Mouse (Mus musculus) heart, postnatal 14 days (tissue): ENCODE data around the gene Zswim7. TPM values are rescaled to one million over a fixed set of nuclear protein-coding genes. Genes with fewer than 3 reads are reported as not detected.
A peak's percentile ranks its signal among the peaks of the same experiment; 100 is the strongest.
"Not testable (repeated sequence)": the region's sequence is repeated elsewhere in the genome, so short reads cannot be mapped to it uniquely, and the experiment has no call there.

ENCODE experiments used
- DNase-seq, 2 experiments: peaks; one replicate each; pipeline ENCODE4 v3.0.0; 2021 to 2022
- intact Hi-C: fragments of 180-260 bp; cut with DNase I; formaldehyde crosslinking; loops from one replicate; pipeline ENCODE4 v1.15.1; 2025
- long read RNA-seq, 2 experiments: library from polyadenylated mRNA; stranded (forward); transcript quantifications; one replicate each; pipeline ENCODE4 v2.0.0; 2021
- total RNA-seq, 2 experiments: library from RNA; stranded (reverse); gene quantifications; 2 replicates each; pipeline ENCODE4 v1.2.3; 2021

The Zswim7 gene
- 10 to 100 TPM; 12.6 to 13.2 TPM for total RNA-seq
- long read RNA-seq, experiment 1, partial matches to known transcripts, result 0 of 4 reads
- long read RNA-seq, experiment 1, other reads (novel, unspliced or antisense), result 2 of 4 reads
- long read RNA-seq, experiment 2, transcript Zswim7-201 (5 exons, 732 nt), result major isoform, 7 of 10 reads
- long read RNA-seq, experiment 2, partial matches to known transcripts, result 0 of 10 reads
- long read RNA-seq, experiment 2, other reads (novel, unspliced or antisense), result 3 of 10 reads

DNA sequence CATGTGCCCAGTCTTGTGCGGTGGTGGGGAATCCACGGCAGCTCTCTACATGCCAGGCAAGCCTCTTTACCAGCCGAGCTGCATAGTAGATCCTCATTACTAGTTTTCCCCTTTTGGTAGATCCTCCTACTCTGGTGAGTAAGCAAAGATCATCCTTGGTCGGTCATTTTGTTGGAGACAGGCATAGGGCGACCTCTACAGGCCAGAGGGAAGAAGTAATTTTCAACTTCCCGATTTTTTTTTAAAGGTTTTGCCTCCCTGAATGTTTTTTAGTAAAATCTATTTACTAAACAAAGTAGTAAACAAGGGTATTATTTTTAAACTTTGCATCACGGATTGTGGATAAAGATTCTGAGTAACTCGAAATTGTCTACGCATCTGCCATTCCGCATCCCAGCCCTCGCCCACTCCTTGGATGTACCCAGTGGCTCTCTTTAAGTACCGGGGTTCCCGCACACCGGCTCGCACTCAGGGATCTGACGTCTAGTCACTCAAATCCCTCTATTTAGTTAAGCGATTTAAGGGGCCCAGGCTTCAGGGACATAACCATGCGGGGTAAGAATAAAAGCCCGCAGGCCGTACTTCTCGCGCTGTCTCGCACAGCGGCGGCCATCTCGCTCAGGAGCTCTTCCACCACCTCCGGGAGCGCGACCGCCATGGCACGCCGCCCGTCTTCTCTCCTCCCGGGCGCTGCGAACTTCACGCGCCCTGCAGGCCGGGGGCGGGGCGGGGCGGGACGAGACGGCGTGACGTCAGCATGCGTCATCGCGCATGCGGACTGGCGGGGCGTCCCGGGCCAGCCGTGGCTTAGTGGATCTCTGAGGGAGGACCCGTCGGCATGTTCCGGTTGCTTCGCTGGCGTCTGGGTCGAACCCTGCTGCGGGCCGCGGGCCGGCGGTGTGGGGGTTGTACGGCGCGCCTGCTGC lies at the start of gene Zswim7, which contains the start of gene Ttc19:
Gene Zswim7, minus strand, starts transcription at position 701 of the 926 bp plus-strand sequence.
Gene Ttc19, plus strand, starts transcription at position 799 of the 926 bp plus-strand sequence.
- intact Hi-C loops, result loop anchor here (1.0 to 5.0 kb wide), 3 partner anchors 154 to 354 kb away; no protein-coding TSS in a partner anchor

DNA sequence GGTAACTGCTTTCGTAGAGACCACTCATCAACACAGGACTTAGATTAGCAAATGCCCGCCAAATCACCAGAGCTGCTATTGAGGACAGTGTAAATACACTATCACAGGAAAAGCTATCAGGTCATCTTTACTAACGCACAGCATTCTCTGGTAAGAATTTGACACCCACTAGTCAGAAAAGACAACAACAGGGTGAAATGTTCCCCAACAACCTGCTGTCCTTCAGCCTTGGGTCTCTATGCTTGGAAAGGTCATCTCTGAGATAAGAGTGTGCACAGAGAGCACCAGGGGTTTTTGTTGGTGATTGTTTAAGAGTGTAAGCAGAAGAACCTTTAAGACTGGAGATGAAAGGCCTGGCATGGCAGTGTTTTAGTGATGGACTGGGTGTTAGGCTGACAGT lies 42.5 kb upstream of the Zswim7 start:
- no peak for DNase-seq
- intact Hi-C loops, result loop anchor here (5.0 kb wide), 1 partner anchor 49 kb away; no protein-coding TSS in a partner anchor

More for the DNA sequence above, at the start of gene Zswim7, which contains the start of gene Ttc19:
- peak; percentile 96 for DNase-seq

DNA sequence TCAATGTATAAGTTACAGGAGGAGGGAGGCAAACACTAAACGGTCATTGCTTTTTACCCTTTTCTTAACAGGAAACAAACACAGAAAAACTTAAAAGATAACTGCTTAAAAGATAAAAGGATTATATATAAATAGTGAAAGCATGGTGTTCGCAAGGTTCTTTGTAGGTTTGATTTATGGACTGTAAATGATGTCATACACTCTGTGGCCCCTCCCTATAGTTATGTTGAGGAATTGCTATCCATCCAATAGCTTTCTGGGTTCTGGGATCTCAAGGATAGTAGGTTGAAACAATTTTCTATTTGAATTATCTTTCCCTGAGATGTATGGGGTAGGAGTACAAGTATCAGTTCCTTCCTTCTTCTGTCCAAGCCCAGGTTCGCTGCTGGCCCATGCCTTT lies 38.9 kb upstream of the Zswim7 start:
- DNase-seq, result no peak
- intact Hi-C loops, result loop anchor here (5.0 kb wide), 1 partner anchor 52 kb away; no protein-coding TSS in a partner anchor

DNA sequence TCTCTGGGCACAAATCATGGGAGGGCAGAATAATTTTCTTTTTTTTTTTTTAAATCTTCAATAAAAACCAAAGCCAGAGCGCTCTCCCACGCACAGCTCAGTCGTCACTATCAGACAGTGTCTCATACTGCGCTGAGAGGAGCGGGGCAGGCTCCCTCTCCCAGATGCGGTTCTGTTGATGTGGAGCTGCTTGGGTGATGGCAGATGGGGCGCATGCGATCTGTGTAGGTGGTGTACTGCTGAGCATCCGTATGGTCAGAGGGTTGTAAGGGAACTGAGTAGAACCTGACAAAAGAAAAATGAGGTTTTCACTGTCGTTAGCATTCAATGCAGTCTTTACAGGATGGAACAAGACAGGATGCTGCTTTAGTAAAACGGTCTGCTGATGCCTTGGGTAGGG lies 36.6 kb upstream of the Zswim7 start:
- intact Hi-C loops, result no loop called here
- DNase-seq, result no peak

DNA sequence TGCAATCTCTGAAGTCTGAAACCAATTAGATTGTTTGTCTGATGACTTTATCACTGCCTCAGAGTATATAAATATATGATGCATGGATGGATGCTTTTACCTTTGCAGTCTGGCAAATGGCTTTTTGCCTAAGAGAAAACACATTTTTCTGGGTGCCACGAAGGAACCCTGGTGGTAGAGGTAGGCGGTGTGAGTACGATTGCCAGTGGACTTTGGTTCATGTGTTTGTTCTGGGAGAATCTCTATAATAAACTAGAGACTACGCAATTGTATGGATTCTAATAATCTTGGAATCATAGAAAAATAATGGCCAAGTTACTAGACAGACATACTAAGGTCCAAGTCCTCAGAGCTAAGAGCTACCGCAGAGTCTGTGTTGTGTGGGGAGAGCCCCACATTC lies 33.8 kb upstream of the Zswim7 start:
- intact Hi-C loops, result no loop called here
- DNase-seq, result no peak

DNA sequence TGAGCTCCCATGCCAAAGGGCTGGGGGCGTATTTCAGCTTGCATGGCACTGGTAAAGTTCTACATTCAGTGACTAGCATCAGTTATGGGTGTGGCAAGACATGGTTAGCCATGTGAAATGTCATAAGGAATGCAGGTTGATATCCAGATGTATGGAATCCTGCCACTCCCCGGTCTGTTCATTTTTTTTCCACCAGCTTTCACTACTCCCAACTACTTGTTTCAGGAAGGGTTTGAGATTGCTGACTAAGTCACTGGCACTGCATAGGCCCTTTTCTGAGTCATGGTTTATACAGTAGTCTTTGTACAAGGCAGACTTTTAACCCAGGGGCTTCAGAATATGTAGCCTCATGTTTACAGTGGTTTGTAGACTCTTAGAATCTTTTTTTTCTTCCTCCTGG lies 28.1 kb upstream of the Zswim7 start:
- intact Hi-C loops, result no loop called here
- no peak for DNase-seq

DNA sequence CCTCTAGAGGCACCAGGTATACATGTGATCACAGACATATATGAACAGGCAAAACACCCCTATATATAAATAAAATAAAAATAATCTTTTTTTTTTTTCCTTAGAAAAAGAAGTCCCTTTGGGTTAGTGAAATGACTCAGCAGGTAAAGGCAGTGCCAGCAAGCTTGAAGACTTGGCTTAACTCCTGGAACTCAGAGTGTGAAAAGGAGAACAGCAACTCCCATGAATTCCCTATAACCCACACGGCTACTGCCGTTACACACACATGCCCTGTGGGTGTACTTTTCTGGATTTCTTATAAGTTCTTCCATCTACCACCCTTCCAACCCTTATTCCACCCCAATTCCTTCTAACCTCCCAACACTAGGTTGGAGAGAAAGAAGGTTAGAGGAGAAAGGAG lies 24.7 kb upstream of the Zswim7 start:
- intact Hi-C loops, result no loop called here
- DNase-seq, result no peak

DNA sequence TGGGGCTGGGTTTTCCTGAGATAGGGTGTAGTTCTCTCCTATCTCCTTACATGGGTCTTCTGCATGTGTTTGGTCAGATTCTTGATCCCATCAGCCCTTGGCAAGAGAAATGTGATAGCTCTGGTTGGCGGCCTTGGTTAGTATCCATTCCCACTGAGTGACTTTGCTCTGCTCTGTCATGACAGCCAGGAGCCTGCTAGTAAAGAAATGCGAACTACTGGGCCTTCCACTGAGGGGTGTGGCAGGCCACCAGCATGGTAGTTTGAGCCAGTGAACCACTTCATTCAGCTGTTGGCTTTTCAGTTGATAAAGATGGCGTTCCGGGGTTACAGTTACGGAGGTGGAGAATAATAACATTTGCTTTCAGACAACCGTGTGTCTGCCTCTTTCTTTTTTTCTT lies 17.7 kb upstream of the Zswim7 start:
- intact Hi-C loops, result no loop called here
- no peak for DNase-seq

DNA sequence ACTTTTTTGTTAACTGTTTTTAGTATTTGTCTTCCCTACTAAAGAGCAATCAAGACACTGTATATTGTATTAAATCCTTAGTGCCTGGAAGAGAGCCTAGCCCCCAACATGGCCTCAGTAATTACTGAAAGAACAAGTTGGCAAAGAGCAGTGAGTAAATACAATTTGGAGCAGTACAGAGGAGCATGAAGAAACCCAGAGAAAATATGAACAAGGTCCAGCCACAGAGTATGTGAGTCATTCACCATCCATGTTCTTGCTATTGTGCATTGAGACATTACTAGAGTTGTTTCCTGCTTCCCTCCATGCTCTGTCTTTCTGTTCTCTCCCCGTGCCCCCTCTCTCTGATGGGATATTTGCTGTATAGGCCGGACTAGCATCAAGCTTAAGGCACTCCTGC lies 12.9 kb upstream of the Zswim7 start:
- DNase-seq, result no peak
- intact Hi-C loops, result no loop called here

DNA sequence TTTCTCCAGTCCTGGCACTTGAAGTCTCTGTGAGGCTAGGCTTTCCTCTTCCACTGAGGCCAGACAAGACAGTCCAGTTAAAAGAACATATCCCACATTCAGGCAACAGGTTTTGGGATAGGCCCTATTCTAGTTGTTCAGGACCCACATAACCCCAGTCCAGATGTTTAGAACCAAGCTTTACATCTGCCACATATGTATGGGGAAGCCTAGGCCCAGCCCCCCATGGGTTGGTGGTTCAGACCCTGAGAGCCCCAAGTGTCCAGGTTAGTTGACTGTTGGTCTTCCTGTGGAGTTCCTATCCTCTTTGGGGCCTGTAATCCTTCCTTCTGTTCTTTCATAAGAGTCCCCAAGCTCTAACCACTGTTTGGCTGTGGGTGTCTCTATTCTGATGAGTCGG lies 6.5 kb upstream of the Zswim7 start:
- no peak for DNase-seq
- intact Hi-C loops, result no loop called here

DNA sequence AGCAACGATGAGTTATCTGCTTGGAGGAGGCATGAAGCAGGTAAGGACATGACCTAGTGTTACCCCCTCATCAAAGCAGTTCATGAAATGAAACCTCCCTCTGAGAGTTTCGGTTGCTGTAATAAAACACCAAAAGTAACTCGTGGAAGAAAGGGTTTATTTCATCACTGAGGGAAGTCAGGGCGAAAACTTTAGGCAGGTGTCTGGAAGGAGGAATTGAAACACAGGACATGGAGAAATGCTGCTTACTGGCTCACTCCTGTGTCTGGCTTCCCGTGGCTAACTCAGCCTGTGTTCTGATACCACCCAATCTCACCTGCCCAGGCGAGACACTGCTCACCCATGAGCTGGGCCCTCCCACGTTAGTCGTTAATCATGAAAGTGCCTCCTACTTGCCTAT lies 3.8 kb upstream of the Zswim7 start:
- intact Hi-C loops, result no loop called here
- DNase-seq, result no peak

DNA sequence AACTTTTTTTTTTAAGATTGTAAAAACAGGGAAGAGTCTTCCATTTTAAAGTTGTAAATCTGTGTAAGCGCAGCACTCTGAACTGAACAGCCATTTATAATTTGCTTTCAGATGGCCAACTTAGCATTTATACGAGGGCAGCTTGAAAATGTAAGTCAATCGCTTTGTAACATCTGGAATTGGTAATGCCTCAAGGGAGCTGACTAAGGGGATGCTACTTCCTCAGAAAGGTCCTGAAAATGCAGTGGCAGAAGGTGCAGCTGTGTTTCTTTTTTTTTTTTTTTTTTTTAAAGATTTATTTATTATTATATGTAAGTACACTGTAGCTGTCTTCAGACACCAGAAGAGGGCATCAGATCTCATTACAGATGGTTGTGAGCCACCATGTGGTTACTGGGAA lies 2.8 kb upstream of the Zswim7 start:
- DNase-seq, result not testable (repeated sequence)
- intact Hi-C loops, result loop anchor here (5.0 kb wide), 1 partner anchor 357 kb away; no protein-coding TSS in a partner anchor

DNA sequence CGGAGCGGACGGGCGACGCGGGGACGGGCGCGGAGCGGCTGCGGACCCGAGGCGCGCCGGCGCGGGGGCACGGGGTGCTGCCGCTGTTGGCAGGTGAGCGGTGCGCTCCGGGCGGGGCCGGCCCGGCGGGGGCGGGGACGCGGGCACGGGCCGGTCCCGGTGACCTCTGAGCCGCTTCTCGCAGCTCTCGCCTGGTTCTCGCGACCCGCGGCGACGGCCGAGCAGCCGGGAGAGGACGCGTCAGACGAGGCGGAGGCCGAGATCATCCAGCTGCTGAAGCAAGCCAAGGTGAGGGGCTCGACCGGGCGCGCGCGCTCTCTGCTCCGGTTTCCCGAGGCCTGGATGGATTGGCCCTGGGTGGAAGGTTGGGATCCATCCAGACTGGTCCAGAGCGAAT lies 424 bp upstream of the Zswim7 start:
- DNase-seq, result peak in 1 of 2 experiments; percentile 75
- intact Hi-C loops, result loop anchor here (5.0 kb wide), 1 partner anchor 354 kb away; no protein-coding TSS in a partner anchor

DNA sequence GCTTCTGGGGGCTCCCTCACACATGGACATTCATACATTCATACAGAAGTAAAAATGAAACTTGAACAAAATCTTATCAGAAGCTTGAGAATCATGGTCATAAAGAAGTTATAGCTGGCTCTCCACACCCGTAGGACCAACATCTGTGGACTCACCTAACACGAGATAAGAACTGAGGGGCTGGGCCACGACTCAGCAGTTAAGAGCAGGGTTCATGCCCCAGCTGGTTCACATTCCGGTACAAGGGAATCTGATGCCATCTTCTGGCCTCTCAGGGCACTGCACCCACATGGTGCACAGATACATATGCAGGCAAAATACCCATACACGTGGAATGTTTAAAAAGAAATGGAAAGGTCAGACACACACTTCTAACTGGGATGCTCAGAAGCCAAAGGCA lies 3.1 kb downstream of the Zswim7 start:
- intact Hi-C loops, result loop anchor here (2.0 kb wide), 1 partner anchor 327 kb away; no protein-coding TSS in a partner anchor
- peak; percentile 64 to 78 for DNase-seq

DNA sequence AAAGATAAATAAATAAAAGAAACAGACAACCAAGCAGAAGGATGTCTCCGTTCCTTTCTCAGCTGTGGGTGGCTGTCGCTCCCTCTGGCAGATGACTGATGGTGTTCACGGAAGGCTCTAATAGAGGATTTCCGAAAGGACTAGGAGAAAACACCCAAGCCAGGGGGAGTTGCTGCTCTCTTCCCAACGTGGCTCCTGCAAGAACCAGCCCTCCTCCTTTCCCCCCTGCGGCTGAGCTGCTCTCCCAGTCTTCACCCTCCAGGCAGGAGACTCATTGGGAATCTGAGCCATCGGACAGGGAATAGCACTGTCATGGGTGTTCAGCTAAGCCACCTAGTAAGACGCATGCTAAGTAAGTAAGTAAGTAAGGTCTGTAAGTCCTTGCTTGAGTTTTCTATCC lies 4.1 kb downstream of the Zswim7 start:
- DNase-seq, result no peak
- intact Hi-C loops, result no loop called here

DNA sequence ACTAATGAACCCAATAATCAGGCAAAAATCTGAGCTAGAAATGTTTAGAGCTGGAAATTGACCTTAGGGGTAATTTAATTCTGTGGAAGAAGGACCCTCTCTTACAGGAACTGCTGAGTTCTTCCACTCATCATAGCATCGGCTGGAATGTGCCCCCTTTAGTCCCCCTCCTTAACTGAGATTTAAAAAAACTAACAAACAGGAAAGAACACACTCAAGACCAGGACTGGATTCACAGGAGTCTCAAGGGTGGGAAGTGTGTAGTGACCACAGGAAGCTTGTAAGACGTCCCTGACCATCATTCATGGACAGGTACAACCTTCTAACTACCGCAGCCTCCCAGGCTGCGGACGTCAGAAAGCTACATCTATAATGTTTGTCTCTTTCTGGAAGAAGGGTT lies 10.3 kb downstream of the Zswim7 start:
- intact Hi-C loops, result no loop called here
- DNase-seq, result no peak

DNA sequence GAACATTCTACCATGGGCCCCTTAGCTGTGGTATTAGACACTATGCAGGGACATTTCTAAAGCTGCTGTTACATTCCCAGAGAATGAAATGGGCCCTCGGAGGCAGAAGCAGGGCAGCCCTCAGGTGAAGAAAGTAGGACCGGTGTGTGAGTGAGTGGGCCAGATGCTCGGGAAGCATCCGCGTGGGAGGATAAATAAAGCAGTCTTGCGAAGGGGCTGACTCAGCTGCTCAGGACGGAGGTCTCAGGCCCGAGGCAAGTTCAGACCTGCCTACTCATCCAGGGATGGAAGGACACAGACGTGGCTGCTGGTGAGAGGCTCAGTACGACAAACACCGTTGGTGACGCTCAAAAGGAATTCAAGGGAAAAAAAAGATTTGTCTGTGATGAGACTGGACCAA lies 12.1 kb downstream of the Zswim7 start:
- intact Hi-C loops, result no loop called here
- no peak for DNase-seq

DNA sequence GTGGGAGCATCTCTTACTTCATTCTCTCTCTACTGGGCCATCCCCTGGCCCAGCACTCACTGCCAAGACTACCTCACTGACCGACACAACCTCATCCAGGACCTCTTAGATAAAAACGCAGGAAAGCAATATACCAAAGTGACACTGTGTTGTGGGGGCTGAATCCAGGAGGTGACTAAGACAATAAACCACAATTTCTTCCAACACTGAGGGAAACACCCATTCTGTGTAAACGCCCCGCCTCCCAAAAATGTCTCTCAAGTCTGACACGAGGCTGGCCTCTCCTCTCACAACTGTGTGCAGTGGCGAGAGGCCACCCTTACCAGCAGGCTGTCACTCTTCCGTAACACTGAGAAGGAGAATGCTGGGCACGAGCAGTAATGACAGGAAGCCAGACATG lies 12.8 kb downstream of the Zswim7 start:
- intact Hi-C loops, result no loop called here
- no peak for DNase-seq

DNA sequence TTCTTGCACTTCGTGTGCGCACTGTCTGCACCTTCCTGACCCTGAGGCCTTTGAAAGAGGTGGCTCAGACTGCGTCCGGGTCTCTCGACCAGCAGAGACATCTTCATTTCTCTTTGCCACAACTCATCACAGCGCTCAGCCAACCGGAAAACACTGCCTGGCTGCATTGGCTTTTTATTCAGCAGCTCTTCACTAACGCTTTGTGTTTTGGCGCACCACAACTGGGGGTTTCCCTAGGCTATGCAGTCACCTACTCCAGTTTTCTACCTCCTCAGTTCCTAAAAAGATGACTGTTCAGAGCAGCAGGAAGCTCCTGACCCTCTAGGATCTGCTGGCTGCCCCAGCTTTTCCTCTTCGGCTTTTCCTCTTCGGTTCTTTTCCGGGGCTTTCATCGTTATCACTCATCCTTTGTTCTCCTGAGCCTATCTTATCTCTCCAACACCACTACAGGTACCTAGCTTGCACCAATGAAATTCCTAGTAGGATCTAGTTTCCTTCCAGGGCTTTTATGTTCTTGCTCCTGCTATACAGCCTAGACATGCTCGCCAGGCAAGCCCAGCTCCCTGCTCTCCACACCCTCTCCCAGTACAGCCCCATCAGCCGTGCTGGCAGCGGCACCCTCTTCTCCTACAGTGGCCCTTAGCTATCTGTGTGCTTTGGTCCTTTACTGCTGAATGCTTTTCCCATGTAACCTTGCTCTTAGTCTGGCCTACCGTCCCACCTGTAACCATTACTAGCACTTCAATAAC lies 14.5 kb downstream of the Zswim7 start:
- intact Hi-C loops, result no loop called here
- DNase-seq, result no peak

DNA sequence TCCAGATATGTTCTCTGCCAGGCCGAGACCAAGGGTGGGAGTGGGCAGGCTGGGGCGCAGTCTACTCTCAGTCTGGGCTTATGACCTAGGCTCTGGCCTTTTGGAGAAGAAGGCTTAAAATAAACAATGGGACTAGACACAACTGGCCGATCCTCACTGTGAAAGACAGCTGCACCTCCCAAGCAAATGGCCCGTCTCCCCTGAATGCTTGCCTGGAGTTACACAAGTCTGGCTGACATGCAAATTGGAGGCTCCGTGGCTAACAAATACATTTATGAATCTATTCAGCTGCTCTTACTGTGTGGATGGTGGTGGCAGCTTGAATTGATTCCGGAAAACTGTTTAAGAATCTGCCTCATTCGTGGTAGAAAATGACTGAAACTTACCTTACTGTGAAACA lies 15.5 kb downstream of the Zswim7 start:
- DNase-seq, result no peak
- intact Hi-C loops, result no loop called here

DNA sequence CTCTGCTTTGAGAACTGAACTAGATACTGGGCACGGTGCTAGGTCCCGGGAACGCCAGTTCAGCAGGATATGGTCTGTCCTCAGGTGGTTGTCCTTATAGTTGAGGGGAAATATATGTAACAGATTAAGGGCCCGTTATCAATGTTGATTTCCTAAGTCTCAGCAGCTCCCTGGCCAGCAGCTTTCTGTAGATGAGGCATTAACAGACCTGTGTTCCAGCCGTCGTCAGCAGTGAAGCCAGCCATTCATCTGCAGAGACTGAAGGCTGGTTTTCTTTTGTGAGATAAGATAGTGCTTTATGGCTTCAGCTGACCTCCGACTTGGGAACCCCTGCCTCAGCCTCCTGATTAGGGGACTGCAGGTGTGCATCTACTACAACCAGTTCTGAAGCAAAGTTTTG lies 17.2 kb downstream of the Zswim7 start:
- intact Hi-C loops, result no loop called here
- DNase-seq, result no peak
